Mouse (Mus musculus) testis, adult 2 months (tissue): ENCODE measurements around the gene Cdv3. TPM values are rescaled to one million over a fixed set of nuclear protein-coding genes. Genes with fewer than 3 reads are reported as not detected.

Source experiments
- H3K27ac ChIP-seq: fragments of 200-500 bp; 2 replicates; pipeline ENCODE4 v1.5.1; 2012; ENCODE audit warnings: low read depth, low read length; ENCODE audit not compliant: control insufficient read depth, insufficient read depth
- H3K27me3 ChIP-seq: fragments of 200-500 bp; 2 replicates; pipeline ENCODE4 v1.6.1; 2012; ENCODE audit warnings: mild to moderate bottlenecking, low read length, moderate library complexity; ENCODE audit not compliant: control insufficient read depth, insufficient read depth
- H3K36me3 ChIP-seq: fragments of 200-500 bp; 2 replicates; pipeline ENCODE4 v1.6.1; 2012; ENCODE audit warnings: mild to moderate bottlenecking, low read length; ENCODE audit not compliant: control insufficient read depth, insufficient read depth
- H3K4me1 ChIP-seq: fragments of 200-500 bp; 2 replicates; pipeline ENCODE4 v1.6.1; 2012; ENCODE audit warnings: low read length; ENCODE audit not compliant: control insufficient read depth, insufficient read depth
- H3K4me3 ChIP-seq: fragments of 200-500 bp; 2 replicates; pipeline ENCODE4 v1.5.1; 2012; ENCODE audit warnings: low read depth, mild to moderate bottlenecking, low read length, moderate library complexity, mixed read lengths; ENCODE audit not compliant: control insufficient read depth
- CTCF ChIP-seq: fragments of 200-500 bp; IDR thresholded peaks from 2 replicates; pipeline ENCODE4 v1.5.1; 2012; ENCODE audit warnings: low read depth, mild to moderate bottlenecking, inconsistent platforms, low read length, moderate library complexity; ENCODE audit not compliant: control insufficient read depth, insufficient read depth, insufficient replicate concordance
- POLR2A ChIP-seq: fragments of 200-500 bp; IDR thresholded peaks from 2 replicates; pipeline ENCODE4 v1.6.1; 2012; ENCODE audit warnings: low read depth, mild to moderate bottlenecking, inconsistent platforms, low read length, moderate library complexity; ENCODE audit not compliant: control insufficient read depth
- polyA plus RNA-seq: library from polyadenylated mRNA; depleted of rRNA; stranded (reverse); fragments of >200 nt; gene quantifications from 2 replicates; pipeline ENCODE4 v1.2.3, GENCODE M21; 2012

Gene Cdv3
- polyA plus RNA-seq, 1 experiment = 229 TPM

GRCm38 (mm10) chr9:103391796-103392372 lies 26.2 kb upstream of the Cdv3 start:
- H3K4me1 ChIP-seq = no peaks in the 10 kb centered on the region
- no peak for TF ChIP-seq POLR2A
- TF ChIP-seq CTCF = no peak
- H3K36me3 ChIP-seq = no peaks in the 10 kb centered on the region
- no peak overlapping the region for H3K4me3 ChIP-seq
- H3K27ac ChIP-seq = no peak overlapping the region
- no peaks in the 10 kb centered on the region for H3K27me3 ChIP-seq

- no peaks in the 10 kb centered on the region; the same call in 1 of the 2 replicates for H3K4me1 ChIP-seq
- no peak overlapping the region for H3K4me3 ChIP-seq
- H3K36me3 ChIP-seq = no peaks in the 10 kb centered on the region
- H3K27me3 ChIP-seq = no peaks in the 10 kb centered on the region
- H3K27ac ChIP-seq = no peak overlapping the region
- TF ChIP-seq CTCF (no peak), POLR2A (no peak)
Observed at GRCm38 (mm10) chr9:103389261-103389660, 23.6 kb upstream of the Cdv3 start.

- H3K27me3 ChIP-seq = no peaks in the 10 kb centered on the region
- no peak for TF ChIP-seq POLR2A
- TF ChIP-seq CTCF = no peak
- no peaks in the 10 kb centered on the region for H3K36me3 ChIP-seq
- H3K27ac ChIP-seq = no peak overlapping the region
- H3K4me3 ChIP-seq = no peak overlapping the region
- H3K4me1 ChIP-seq = no peaks in the 10 kb centered on the region; the same call in 1 of the 2 replicates
Observed at GRCm38 (mm10) chr9:103387011-103387653, 21.5 kb upstream of the Cdv3 start.

DNA sequence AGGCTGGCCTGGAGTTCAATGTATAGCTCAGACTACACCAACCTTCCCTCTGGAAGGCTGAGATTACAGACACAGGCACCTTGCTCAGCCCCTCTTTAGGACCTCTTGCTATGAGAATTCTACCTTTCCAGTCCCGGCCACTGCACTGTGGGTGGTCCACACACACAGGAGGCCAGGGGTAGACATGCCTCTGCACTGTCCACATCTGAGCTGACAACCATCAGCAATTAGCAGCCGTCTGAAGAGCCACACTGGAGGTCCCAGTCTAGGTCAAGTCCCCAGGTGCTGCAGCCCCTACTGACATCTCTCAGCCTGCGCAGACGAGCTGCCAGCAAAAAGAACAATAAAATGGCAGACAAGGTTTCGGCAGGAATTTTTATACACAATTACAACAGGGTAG lies 20.9 kb upstream of the Cdv3 start:
- Histone ChIP-seq H3K36me3 (no peaks in the 10 kb centered on the region), H3K27ac (no peak overlapping the region), H3K4me1 (no peaks in the 10 kb centered on the region; the same call in 1 of the 2 replicates), H3K27me3 (no peaks in the 10 kb centered on the region), H3K4me3 (no peak overlapping the region)
- TF ChIP-seq CTCF (no peak), POLR2A (no peak)

DNA sequence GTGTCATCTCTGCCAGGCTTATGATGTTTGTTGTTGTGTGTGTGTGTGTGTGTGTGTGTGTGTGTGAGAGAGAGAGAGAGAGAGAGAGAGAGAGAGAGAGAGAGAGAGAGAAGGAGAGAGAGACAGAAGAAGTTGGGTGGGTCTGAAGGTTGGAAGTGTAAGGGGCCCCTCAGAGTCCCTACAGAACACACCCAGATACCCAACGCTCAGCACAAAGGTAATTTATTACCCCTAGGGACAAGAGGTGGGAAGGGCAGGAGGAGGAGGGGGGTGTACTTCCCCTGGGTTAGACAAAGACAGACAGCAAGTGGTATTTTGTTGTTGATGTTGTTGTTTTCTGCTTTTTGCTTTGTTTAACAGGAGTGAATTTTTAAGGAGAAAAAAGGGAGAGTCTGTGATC lies 20.0 kb upstream of the Cdv3 start:
- no peak overlapping the region for H3K4me3 ChIP-seq
- no peak overlapping the region for H3K27ac ChIP-seq
- no peaks in the 10 kb centered on the region for H3K27me3 ChIP-seq
- no peaks in the 10 kb centered on the region; the same call in 1 of the 2 replicates for H3K4me1 ChIP-seq
- TF ChIP-seq CTCF (no peak), POLR2A (no peak)
- no peaks in the 10 kb centered on the region for H3K36me3 ChIP-seq

DNA sequence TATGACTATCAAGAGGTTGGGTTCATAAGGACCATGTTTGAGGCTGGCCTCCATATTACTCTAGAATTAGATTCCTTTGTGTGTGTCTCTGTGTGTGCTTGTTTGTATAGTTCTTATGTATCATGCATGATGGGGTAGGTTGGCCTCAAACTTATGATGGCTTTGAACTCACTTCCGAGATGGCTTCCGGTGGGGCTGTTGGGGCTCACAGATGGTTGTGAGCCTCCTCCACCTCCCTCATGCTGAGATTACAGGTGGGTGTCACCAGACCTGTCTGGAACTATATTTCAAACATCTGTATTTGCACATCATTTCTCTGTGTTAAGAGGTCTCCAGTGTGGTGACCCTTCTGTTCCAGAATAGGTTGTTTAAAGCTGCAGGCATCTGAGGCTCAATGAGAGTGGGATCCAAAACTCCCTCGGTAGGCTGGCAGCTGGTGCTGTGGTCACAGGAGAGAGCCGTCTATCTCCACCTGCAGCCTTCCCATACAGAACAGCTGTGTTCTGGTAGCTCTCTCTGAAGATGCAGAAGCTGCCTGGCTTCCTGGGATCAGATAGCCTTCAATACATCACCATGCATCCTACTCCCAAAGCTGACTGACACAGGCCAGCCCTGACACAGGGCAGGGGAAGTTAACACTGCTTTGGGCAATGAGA lies 18.6 kb upstream of the Cdv3 start:
- TF ChIP-seq POLR2A (no peak), CTCF (no peak)
- H3K4me1 ChIP-seq = no peaks in the 10 kb centered on the region; the same call in 1 of the 2 replicates
- no peak overlapping the region for H3K27ac ChIP-seq
- no peak overlapping the region for H3K4me3 ChIP-seq
- H3K27me3 ChIP-seq = no peaks in the 10 kb centered on the region
- no peaks in the 10 kb centered on the region for H3K36me3 ChIP-seq

DNA sequence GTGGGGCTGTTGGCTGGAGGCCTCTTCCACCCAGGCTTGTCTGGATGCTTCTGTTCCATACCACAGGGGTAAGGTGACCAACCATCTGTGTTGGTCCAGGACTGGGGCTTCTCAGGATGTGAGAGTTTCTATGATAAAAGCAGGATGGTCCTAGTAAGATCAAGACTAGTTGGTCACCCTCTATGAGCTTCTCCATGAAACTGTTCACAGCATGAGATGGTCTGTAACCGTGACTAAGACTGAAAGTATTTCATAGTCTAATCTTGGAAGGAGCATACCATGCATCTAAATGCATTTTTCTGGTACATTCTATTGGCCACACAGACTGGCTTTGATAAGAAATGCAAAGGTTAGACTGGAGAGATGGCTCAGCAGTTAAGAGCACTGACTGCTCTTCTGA lies 17.9 kb upstream of the Cdv3 start:
- Histone ChIP-seq H3K27ac (no peak overlapping the region), H3K4me1 (no peaks in the 10 kb centered on the region; the same call in 1 of the 2 replicates), H3K27me3 (no peaks in the 10 kb centered on the region), H3K36me3 (no peaks in the 10 kb centered on the region), H3K4me3 (no peak overlapping the region)
- TF ChIP-seq POLR2A = no peak
- no peak for TF ChIP-seq CTCF
